Mouse (Mus musculus): ENCODE results near the gene Olfr702.

Gene Olfr702

GRCm38 (mm10) chr7:106833793-106834192 lies at the start of gene Olfr702:
Olfr702 (minus strand) TSS chr7:106833893.
- no peak for DNase-seq

- no peak for DNase-seq
Observed at GRCm38 (mm10) chr7:106876791-106877190, 43.1 kb upstream of the Olfr702 start, which contains the start of gene Olfr705. Olfr705 (minus strand) TSS chr7:106876891.

- DNase-seq = no peak
Observed at GRCm38 (mm10) chr7:106862885-106863284, 29.2 kb upstream of the Olfr702 start, which contains the start of gene Olfr704. Olfr704 (plus strand) TSS chr7:106863185.

- no peak for DNase-seq
Observed at GRCm38 (mm10) chr7:106843060-106843459, 9.4 kb upstream of the Olfr702 start, which contains the start of gene Olfr703. Olfr703 (plus strand) TSS chr7:106843360.

GRCm38 (mm10) chr7:106818414-106818813 lies 15.3 kb downstream of the Olfr702 start:
- DNase-seq = no peak

GRCm38 (mm10) chr7:106815775-106816174 lies 17.9 kb downstream of the Olfr702 start:
- DNase-seq = peak; percentile 1

GRCm38 (mm10) chr7:106813829-106814228 lies 19.9 kb downstream of the Olfr702 start, which contains the start of gene Olfr701:
Olfr701 (plus strand) TSS chr7:106814129.
- DNase-seq = no peak

- no peak for DNase-seq
Observed at GRCm38 (mm10) chr7:106808734-106809133, 25.0 kb downstream of the Olfr702 start, which contains the start of gene Olfr700. Olfr700 (minus strand) TSS chr7:106808834.

GRCm38 (mm10) chr7:106793098-106793497 lies 40.6 kb downstream of the Olfr702 start, which contains the start of gene Olfr699:
Olfr699 (minus strand) TSS chr7:106793198.
- DNase-seq = no peak

GRCm38 (mm10) chr7:106788330-106788729 lies 45.4 kb downstream of the Olfr702 start:
- no peak for DNase-seq

Measured in kidney, postnatal 14 days (tissue).